Mouse (Mus musculus): Measurements from ENCODE around the gene Grid2. TPM values are rescaled to one million over a fixed set of nuclear protein-coding genes. Genes with fewer than 3 reads are reported as not detected.

The Grid2 gene
- polyA plus RNA-seq, 3 experiments from 2014 or later = 0.11 to 0.16 TPM; not detected in 1

GRCm38 (mm10) chr6:63635970-63636369 is 380.3 kb downstream of the Grid2 start:
- no peak for ATAC-seq

DNA sequence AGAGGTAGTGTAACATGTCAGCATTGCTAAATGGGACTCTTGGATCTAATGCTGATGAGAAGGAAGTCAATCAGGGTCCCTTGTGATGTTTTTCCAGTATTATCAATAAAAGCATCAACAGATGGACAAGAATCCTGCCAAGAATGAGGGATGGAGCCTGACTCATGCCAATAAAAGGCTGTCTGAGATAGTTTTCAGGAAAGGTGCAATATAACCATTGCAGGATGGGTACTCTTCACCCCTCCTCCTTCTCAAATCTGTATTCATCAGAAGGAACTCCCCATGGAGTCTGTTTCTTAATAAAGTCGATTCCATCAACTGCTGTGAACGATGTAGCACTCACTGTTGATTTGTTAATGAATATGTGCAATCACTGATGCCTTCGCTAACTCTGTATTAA is 403.7 kb downstream of the Grid2 start:
- no peak for ATAC-seq

DNA sequence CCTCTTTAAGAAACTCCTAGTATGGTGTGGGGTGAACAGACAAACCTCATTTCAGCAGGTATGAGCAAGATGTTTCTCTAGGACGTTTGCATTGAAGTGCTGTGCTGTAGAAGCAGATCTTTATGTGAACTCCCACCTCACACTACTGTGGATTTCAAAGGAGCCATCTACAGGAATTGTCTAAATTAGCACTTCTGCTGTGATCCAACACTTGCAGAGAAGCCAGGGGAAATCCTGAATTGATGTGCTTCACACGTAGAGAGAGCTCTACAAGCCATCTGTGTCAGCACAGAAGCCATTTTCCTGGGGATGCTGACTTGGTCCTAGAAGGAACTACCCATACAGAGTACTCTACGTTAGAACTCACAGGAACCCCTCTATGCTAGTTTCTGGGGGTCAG is 430.0 kb downstream of the Grid2 start:
- no peak for ATAC-seq

DNA sequence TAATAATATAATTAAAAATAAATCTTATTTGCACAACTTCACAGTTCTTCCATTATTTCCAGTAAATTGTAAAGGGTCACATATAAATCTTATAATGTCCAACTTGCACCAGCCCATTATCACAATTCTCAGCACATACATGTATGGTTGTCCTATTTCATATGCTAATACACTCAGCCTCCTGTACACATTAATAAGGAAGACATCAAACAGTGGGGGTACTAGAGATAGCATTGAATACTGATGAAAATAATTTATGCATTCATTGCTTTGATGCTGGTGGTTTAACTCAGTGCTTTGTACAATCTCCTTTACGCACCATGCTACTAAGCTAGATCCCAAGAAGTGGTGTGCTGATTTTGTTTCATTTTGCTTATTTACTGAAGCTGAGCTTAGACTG is 446.0 kb downstream of the Grid2 start:
- no peak for ATAC-seq

GRCm38 (mm10) chr6:63733740-63734139 is 478.1 kb downstream of the Grid2 start:
- no peak for ATAC-seq

DNA sequence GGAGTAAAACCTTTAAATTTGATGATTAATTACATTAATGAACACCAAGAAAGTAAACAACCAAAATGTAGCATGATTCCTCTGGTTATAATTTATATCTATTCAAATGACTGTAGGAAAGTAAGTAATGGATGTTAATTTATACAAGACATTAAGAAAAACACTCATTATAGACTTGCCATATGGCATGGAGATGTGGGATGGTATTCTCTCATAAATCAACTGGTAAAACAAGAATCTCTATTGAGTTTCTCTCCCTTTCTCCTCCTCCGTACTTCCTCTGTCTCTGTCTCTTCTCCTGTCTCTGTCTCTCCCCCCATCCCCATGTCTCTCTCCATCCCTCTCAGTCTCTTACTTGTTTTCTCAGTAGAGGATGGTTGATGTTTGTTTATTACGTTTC is 506.9 kb downstream of the Grid2 start:
- ATAC-seq = no peak

DNA sequence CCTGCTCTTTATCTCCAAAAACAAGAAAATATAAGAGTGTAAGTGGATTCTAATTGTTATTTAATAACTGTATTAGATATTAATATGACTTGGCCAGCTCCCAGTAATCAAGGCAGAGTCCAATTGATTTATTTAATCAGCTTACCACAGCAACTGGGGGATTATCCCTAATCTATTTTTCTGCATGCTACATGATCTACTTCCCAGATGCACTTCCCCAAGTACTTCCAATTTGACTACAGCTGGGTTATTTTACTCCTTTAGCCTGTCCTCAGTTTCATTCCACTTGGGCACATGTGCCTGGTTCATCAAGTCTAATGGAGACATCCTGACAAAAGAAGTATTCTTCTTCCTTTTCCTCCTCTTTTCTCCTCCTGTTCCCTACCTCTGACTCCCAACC is 539.0 kb downstream of the Grid2 start:
- ATAC-seq = no peak

DNA sequence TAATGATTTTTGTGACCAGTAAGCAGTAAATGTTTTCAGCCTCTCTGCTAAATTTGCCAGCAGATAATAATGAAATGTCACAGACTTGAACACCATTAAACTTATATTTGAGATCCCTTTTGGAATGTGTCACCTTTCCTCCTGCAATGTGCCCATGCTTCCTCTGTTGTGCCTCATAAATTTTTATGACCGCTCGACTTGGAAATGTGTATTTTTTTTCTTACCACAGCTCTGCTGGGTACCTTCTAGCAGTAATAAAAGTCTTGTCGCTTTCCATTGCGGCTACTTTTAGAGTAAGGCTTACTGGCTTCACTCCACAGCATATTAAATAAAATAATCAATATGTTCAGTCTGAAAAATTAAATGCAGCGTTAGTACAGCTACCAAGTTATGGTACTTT is 564.6 kb downstream of the Grid2 start:
- no peak for ATAC-seq

DNA sequence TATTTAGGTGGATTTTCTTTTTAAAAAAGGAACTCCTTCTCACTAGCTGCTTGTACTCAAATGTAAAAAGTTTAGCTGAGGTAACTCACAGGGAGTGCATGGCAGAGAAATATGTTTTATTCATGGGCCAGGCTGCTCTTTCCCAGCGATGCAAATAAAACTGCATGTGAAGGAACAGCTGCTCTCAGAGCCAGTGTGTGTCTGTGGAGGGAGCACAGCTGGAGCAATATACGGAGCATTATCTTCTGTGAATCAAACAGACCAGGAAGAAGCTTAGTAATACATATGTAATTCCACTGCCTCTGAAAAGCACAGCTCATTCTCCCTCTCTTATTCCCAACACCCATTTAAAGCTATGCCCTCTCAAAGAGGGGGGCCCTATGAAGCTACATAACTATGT is 607.0 kb downstream of the Grid2 start:
- ATAC-seq = no peak

GRCm38 (mm10) chr6:63877088-63877764 is 621.5 kb downstream of the Grid2 start:
- ATAC-seq = no peak

DNA sequence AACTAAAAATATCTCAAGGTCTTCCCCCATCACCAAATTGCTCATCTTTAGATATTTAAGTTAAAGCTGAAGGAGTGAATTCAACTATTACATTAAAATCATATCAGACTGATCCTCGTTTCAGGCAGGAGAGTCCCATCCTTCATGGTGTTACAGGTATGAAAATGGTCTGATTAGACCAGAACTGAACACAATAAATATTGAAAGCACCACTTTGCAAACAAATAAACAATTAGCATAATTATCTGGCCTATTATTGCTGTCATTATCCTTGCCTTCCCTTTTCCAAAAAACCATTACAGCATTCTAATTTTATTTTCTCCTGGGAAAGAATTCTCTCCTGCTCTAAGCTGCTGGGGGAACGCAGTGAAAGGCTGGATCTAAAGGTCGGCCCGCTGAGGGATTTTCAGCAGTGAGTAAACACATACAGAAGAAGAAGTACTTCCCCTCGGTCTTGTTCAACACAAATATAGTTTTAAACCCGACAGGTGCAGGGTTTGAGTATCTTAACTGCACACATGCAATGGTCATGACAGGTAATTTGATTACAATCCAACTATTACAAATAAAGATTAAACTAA is 622.2 kb downstream of the Grid2 start:
- no peak for ATAC-seq

DNA sequence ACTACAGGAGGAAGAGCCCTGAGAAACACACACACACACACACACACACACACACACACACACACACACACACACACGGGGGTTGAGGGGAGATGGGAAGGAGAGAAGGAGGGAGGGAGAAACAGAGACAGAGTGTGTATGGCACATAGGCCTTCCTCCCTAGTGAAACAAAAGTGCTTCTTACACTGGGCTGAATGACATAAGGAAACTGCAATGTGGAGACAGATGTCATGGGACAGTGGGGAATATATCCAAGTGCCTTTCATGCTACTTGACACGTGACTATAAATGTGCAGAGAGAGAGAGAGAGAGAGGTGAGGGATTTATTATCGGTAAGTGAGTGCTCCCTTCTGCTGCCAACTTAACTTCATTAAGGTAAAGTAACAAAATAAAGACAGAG is 639.0 kb downstream of the Grid2 start:
- no peak for ATAC-seq

- no peak for ATAC-seq
Observed at GRCm38 (mm10) chr6:63898171-63898570, 642.5 kb downstream of the Grid2 start.

GRCm38 (mm10) chr6:63917035-63917570 is 661.4 kb downstream of the Grid2 start:
- no peak for ATAC-seq

- no peak for ATAC-seq
Observed at GRCm38 (mm10) chr6:63921951-63922350, 666.3 kb downstream of the Grid2 start.

DNA sequence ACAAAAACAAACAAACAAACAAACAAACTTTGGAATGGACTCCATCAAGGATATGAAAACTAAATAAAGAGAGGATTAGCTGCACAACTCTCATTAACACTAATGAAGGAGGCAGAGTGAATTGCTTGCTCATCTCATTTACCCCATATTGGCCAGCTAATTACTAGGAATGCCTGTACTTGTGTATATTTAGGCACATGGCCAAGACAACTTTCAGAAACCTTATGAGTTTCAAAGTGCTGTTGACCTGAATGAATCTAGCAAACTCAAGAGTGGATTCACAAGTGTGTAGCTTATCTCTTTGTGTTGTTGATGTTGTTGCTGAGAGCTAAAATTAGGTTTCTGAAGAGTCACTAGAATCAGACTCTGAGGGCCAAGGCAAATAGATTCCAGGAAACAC is 675.5 kb downstream of the Grid2 start:
- ATAC-seq = no peak

DNA sequence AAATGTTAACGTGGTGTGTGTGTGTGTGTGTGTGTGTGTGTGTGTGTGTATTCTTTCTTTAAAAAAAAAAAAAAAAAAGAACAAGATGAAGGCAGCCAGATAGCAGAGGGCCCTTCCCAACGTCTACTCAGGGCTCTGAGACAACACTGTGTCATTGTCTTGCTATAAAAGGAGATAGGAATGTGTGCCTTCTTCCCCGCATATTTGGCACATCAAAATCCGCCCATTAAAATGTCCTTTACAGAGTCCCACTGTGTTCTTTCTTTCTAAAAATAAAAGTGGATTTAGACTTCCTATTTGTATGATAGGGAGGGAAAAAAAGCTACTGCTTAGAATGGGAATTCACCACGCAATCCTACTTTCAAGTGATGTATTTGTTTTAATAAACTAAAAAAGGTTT is 691.0 kb downstream of the Grid2 start:
- no peak for ATAC-seq

GRCm38 (mm10) chr6:63963789-63964188 is 708.1 kb downstream of the Grid2 start:
- no peak for ATAC-seq

DNA sequence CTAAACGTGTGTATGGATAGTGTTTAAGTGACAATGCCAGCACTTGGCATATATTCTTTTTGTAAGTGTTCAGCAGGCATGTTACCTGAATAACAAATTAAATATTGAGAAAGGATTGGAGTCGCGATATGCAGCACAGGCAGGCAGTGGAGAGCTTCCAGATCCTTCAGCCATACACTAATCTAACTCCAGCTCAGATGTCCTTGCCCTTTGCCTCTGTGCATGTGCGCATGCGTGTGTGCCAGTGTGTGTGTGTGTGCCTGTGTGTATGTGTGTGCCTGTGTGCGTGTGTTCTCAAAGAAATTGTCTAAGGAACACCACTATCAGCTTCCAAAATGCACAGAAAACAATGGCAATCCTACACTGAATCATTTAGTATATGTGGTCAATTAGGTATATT is 708.6 kb downstream of the Grid2 start:
- ATAC-seq = no peak

GRCm38 (mm10) chr6:63964735-63965134 is 709.1 kb downstream of the Grid2 start:
- no peak for ATAC-seq

DNA sequence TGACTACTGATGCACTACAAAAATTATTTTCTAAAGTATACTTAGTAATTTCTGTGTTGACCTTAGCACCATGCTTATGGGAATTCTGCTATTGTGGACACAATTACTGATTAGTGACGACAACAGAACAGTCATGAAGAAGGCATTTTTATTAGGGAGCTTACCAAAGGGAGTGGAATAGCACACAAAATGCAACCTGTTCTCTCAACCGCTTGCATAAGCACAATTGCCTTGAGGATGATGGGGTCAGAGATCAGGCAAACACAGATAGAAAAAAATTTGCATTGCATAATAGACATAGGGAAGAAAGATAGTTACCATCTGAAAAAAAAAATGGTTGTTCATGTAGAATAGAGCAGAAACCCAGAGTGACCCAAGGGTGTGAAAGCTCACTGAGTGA is 790.4 kb downstream of the Grid2 start:
- ATAC-seq = no peak

- no peak for ATAC-seq
Observed at GRCm38 (mm10) chr6:64046732-64047131, 791.1 kb downstream of the Grid2 start.

DNA sequence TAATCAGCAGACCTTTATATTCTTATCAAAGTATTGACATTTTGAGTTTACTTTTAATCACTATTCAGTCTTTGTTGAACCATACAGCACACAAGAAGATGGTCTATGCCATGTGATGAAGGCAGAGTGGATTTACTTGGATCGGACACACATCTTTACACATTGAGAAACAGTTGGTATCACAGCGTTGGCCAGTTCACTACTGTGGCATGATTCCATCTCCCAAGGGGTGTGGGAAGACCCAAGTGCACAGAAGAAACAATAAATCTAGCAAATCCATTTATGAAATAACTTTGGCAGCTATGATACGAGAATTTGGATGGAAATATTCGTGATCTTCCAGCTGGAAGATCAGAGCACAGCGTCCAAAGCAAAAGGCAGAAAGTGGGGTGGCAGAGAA is 792.3 kb downstream of the Grid2 start:
- no peak for ATAC-seq

DNA sequence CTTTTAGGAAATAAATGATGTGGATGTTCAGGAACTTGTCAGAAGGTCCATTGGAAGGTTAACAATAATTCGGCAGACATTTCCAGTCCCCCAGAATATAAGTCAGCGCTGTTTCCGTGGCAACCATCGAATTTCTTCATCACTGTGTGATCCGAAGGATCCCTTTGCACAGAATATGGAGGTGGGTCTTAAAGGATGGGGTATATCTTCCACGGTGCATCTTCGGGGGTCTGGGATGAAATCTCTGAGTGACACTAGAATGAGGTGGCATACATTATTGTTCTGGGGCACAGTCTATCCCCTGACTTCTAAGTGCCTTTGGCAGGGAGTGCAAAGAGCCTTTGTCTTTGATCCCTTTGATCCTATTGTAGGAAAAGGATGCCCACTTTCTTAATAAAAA is 808.2 kb downstream of the Grid2 start:
- no peak for ATAC-seq

DNA sequence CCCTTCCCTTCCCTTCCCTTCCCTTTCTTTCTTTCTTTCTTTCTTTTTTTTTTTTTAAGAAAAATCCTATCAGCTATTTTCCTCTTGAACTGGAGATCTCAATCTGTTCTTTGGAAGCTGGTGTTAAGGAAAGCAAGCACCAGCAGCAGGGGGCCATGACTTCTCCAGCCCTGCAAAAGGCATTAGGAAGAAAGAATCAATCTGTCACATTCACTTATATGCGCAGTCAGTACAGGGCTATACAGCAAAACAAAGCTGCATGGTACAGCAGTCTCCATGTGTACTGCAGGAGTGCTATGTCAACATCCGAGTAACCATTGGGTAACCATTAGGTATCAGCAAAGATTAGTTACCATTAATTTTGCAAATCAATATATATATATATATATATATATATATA is 809.0 kb downstream of the Grid2 start:
- no peak for ATAC-seq

Measured in inflammation-experienced regulatory T-cells, adult 6 months (primary cell).